Mouse (Mus musculus) G1E (cell line): Measurements from ENCODE around the gene Kcnab3. TPM values are rescaled to one million over a fixed set of nuclear protein-coding genes. Genes with fewer than 3 reads are reported as not detected.

ENCODE experiments used
- ATAC-seq: 2 replicates; pipeline ENCODE4 v1.8.0; 2016; ENCODE audit warnings: mild to moderate bottlenecking; ENCODE audit not compliant: insufficient number of reproducible peaks, poor library complexity, low FRiP score, severe bottlenecking; ENCODE audit errors: extremely low read depth
- DNase-seq: peaks from one replicate; pipeline ENCODE4 v3.0.0; 2012; ENCODE audit warnings: low spot score
- H3K27me3 ChIP-seq: 2 replicates; pipeline ENCODE4 v1.6.1; 2012; ENCODE audit warnings: mild to moderate bottlenecking, low read length, inconsistent platforms; ENCODE audit not compliant: insufficient read depth
- H3K36me3 ChIP-seq: replicated peaks from 2 replicates; pipeline ENCODE3; 2012; ENCODE audit warnings: mild to moderate bottlenecking, inconsistent platforms
- H3K4me1 ChIP-seq: 2 replicates; pipeline ENCODE4 v1.6.1; 2012; ENCODE audit warnings: low read depth, low read length, inconsistent platforms, mixed read lengths; ENCODE audit not compliant: insufficient read depth
- H3K4me3 ChIP-seq: 2 replicates; pipeline ENCODE4 v1.5.1; 2012; ENCODE audit warnings: low read depth, mild to moderate bottlenecking, inconsistent platforms, low read length, moderate library complexity, mixed read lengths
- H3K9me3 ChIP-seq: replicated peaks from 2 replicates; pipeline ENCODE4 v1.6.1; 2012; ENCODE audit warnings: inconsistent platforms
- CTCF ChIP-seq: IDR thresholded peaks from 2 replicates; pipeline ENCODE4 v1.5.1; 2012; ENCODE audit warnings: low read depth, low read length, inconsistent platforms, mixed read lengths
- GATA1 ChIP-seq: IDR thresholded peaks from 2 replicates; pipeline ENCODE4 v1.6.1; 2012; ENCODE audit warnings: borderline replicate concordance, low read length, inconsistent platforms, mixed read lengths
- GATA2 ChIP-seq: IDR thresholded peaks from 2 replicates; pipeline ENCODE4 v1.6.1; 2012; ENCODE audit warnings: low read depth, low read length, inconsistent platforms, borderline replicate concordance
- POLR2AphosphoS5 ChIP-seq: IDR thresholded peaks from 2 replicates; pipeline ENCODE4 v1.6.1; 2012; ENCODE audit warnings: low read depth, low read length, inconsistent platforms; ENCODE audit not compliant: insufficient replicate concordance
- TAL1 ChIP-seq: conservative IDR thresholded peaks from 2 replicates; pipeline ENCODE4 v1.6.1; 2012; ENCODE audit warnings: low read depth, low read length, inconsistent platforms, mixed read lengths
- polyA plus RNA-seq: library from polyadenylated mRNA; stranded (reverse); fragments of >175 nt; gene quantifications from 2 replicates; pipeline ENCODE4 v1.2.3, GENCODE M21; 2012
- total RNA-seq, 2 experiments: library from RNA; stranded (forward) in 1 of 2; stranded (reverse) in 1 of 2; fragments of 200-1000 nt in 1 of 2; fragments of >200 nt in 1 of 2; fragmentation: Nextera tagmentation in 1 of 2; gene quantifications; 2 replicates each; pipeline ENCODE4 v1.2.3; 2014 to 2017

The Kcnab3 gene
- total and polyA plus RNA-seq, 3 experiments = 0.27 to 1.2 (median 0.60) TPM

- Histone ChIP-seq H3K36me3 (peaks cover 21% of the 10 kb centered on the region), H3K9me3 (no peaks in the 10 kb centered on the region), H3K4me3 (peak overlapping the region; percentile 66; the same call in 1 of the 2 replicates), H3K4me1 (peaks cover 57% of the 10 kb centered on the region), H3K27me3 (no peaks in the 10 kb centered on the region)
- no peak for ATAC-seq
- TF ChIP-seq GATA1 (no peak), POLR2AphosphoS5 (no peak), TAL1 (no peak), GATA2 (no peak)
- DNase-seq = no peak
These were observed 46.2 kb downstream of the Kcnab3 start for GRCm38 (mm10) chr11:69372056-69372779.

DNA sequence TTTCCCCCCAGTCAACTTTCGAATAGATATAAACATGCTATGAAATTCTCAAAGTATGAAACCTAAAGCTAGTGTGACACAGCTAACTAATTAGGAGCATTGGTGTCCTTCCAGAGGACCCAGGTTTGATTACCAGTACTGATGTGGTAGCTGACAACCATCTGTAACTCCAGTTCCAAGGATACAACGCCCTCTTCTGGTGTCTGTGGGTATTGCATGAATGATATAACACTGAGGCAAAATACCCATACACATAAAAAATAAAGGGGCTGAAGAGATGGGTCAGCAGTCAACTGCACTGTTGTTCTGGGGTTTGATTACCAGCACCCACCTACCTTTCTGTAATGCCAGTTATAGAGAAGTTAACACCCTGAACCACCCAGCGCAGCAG lies 46.7 kb downstream of the Kcnab3 start:
- no peak for ATAC-seq
- TF ChIP-seq GATA1 = no peak
- TF ChIP-seq CTCF = peak; percentile 39; the same call in 1 of the 2 replicates
- TF ChIP-seq TAL1 = no peak
- TF ChIP-seq POLR2AphosphoS5 = no peak
- no peak for TF ChIP-seq GATA2
- Histone ChIP-seq H3K36me3 (peaks cover 26% of the 10 kb centered on the region), H3K4me3 (peak overlapping the region; percentile 69), H3K9me3 (no peaks in the 10 kb centered on the region), H3K4me1 (peaks cover 53% of the 10 kb centered on the region), H3K27me3 (no peaks in the 10 kb centered on the region)
- no peak for DNase-seq

- peaks cover 30% of the 10 kb centered on the region for H3K36me3 ChIP-seq
- TF ChIP-seq GATA2 (no peak), CTCF (no peak), POLR2AphosphoS5 (no peak), GATA1 (no peak), TAL1 (peak; percentile 36; the same call in 1 of the 2 replicates)
- no peaks in the 10 kb centered on the region for H3K9me3 ChIP-seq
- peak overlapping the region; percentile 69 for H3K4me3 ChIP-seq
- peaks cover 48% of the 10 kb centered on the region for H3K4me1 ChIP-seq
- ATAC-seq = peak; percentile 47
- H3K27me3 ChIP-seq = no peaks in the 10 kb centered on the region
- peak; percentile 40 for DNase-seq
These were observed 47.3 kb downstream of the Kcnab3 start for GRCm38 (mm10) chr11:69373223-69373965.

DNA sequence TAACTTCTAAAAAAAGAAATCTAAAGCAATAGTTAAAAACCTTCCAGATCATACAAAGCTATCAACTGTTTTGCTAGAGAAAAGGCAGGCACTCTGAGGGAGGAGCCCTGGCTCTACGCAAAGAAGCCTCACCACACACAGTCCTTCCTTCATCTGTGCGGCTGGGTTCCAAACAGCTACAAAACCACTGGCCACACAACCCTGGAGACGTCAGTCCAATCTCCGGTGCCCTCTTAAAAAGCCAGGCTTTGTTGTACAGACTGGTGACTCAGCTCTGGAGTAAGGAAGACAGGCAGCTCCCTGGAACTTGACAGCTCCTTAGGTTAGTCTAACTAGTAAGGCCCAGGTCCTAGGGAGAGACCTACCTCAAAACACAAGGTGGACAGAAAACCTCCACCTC lies 49.6 kb downstream of the Kcnab3 start:
- H3K4me1 ChIP-seq = peaks cover 44% of the 10 kb centered on the region
- no peaks in the 10 kb centered on the region for H3K27me3 ChIP-seq
- H3K4me3 ChIP-seq = no peak overlapping the region
- no peak for ATAC-seq
- H3K36me3 ChIP-seq = peaks cover 39% of the 10 kb centered on the region
- no peaks in the 10 kb centered on the region for H3K9me3 ChIP-seq
- DNase-seq = no peak
- TF ChIP-seq POLR2AphosphoS5 (no peak), GATA2 (no peak), GATA1 (no peak), TAL1 (no peak), CTCF (no peak)

GRCm38 (mm10) chr11:69377766-69378165 lies 51.7 kb downstream of the Kcnab3 start:
- Histone ChIP-seq H3K4me1 (peaks cover 23% of the 10 kb centered on the region), H3K27me3 (no peaks in the 10 kb centered on the region), H3K4me3 (no peak overlapping the region), H3K36me3 (peaks cover 35% of the 10 kb centered on the region), H3K9me3 (no peaks in the 10 kb centered on the region)
- ATAC-seq (no peak), DNase-seq (no peak)
- TF ChIP-seq GATA1 = no peak
- no peak for TF ChIP-seq GATA2
- no peak for TF ChIP-seq CTCF
- no peak for TF ChIP-seq TAL1
- TF ChIP-seq POLR2AphosphoS5 = no peak

DNA sequence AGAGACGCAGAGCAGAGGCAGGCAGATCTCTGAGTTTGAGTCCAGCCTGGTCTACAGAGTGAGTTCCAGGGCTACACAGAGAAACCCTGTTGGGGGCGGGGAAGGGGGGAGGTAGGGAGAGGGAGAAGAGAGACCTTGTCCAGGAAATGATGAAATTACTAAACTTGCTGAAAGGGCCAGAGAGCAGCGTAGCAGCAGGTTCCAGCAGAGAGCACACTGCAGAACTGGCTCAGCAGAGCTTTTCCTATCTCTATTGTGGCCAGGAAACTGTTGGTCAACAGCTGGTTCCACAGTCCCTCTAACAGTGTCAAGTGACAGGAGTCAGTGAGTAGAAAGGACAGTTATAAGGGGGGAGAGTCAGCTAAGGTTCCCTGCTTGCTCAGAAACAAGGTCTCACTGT lies 53.5 kb downstream of the Kcnab3 start:
- Histone ChIP-seq H3K36me3 (peaks cover 42% of the 10 kb centered on the region), H3K27me3 (no peaks in the 10 kb centered on the region), H3K9me3 (no peaks in the 10 kb centered on the region), H3K4me3 (no peak overlapping the region), H3K4me1 (peaks cover 7% of the 10 kb centered on the region)
- ATAC-seq (no peak), DNase-seq (no peak)
- TF ChIP-seq CTCF (no peak), POLR2AphosphoS5 (no peak), GATA2 (no peak), GATA1 (no peak), TAL1 (no peak)
